9 mouse cellular contexts compared by ENCODE assay signal in the genomic region with DNA sequence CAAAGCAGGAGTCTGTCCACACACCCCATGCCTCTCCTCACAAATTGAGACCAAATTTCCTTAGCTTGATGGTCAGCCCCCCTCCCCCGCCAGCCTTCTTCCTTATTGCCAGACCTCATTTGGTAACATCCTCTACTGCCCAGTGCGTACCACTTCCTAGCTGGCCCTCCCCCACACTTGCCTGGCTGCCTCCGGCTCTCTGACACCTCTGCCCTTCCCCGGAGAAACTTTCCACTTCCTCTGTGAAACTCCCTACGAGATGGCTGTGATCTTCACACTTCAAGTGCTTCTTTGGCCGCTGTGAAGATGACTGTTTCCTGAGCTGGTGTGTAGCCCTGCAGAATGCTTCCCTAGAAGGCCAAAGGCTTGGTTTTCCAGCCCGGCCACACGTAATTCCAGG. TPM values are rescaled to one million over a fixed set of nuclear protein-coding genes. Genes with fewer than 3 reads are reported as not detected.
A peak's percentile ranks its signal among the peaks of the same experiment; 100 is the strongest.
DNase-seq lines count a peak whose midpoint lies in the region; TF ChIP-seq lines count a peak whose summit lies in the region.
"Had no signal": no experiment of that assay in that cellular context is flagged by ENCODE, and none has a peak within 500 bp of the region (broad histone marks: within the 10 kb centered on the region; RNA-seq: fewer than 3 reads in every experiment).

No protein-coding gene starts in this region.

- H3K27ac ChIP-seq in gastrocnemius, adult 2 months, result no peak overlapping the region
- H3K27ac ChIP-seq: heart, embryonic 13.5 days had no signal

- peak; percentile 61 for DNase-seq in adrenal gland, postnatal 14 days
- DNase-seq in adrenal gland, adult 8-10 months, result no peak
- DNase-seq in CD8-positive naive resting alpha-beta T cell, adult 2 months (ENCODE audit: low read depth in 2 of 2, low spot score in 2 of 2), result peak; percentile 63 to 76
- DNase-seq in kidney, postnatal 4 days, result peak; percentile 46 to 64
- peak; percentile 54 for DNase-seq in skeletal muscle tissue, adult 2 months (ENCODE audit: low read depth, low spot score)
- DNase-seq in urinary bladder, postnatal 25 days (ENCODE audit: low spot score), result no peak
- DNase-seq in gastrocnemius, adult 2 months, result no peak
- DNase-seq in layer of hippocampus, adult 18-20 months (ENCODE audit: low spot score in 2 of 2), result no peak

- TF ChIP-seq CTCF in gastrocnemius, adult 2 months (IDR thresholded peaks at IDR 0.05), result no peak

- intact Hi-C loops in gastrocnemius, adult 2 months (cut with DNase I), result no loop called here

- no peak overlapping the region for H3K4me3 ChIP-seq in gastrocnemius, adult 2 months
- H3K4me3 ChIP-seq: heart, embryonic 13.5 days had no signal

RNA-seq across cellular contexts. Expression of gene Ubxn11, which starts 3.7 kb away (rescaled TPM):
- total RNA-seq in adrenal gland, postnatal 14 days (2021), result 6.2 and 8.4 TPM in 2 replicates
- 10 to 100 TPM in 2 of 4 experiments, 1 to 10 TPM in 2; 6.0 to 21.7 (median 13.2) TPM for total RNA-seq in adrenal gland, adult 8-10 months (2022)
- 1 to 10 TPM in 1 of 2 experiments, under 1 TPM in 1; 0.71 to 1.9 TPM for total RNA-seq in gastrocnemius, adult 2 months (2021)
- total RNA-seq in layer of hippocampus, adult 18-20 months (2021), result 10 to 100 TPM; 33.5 TPM

RNA-seq across cellular contexts. Expression of gene Cd52, which starts 3.7 kb away (rescaled TPM):
- 9.3 and 78.8 TPM in 2 replicates for total RNA-seq in adrenal gland, postnatal 14 days (2021)
- 10 to 100 TPM; 13.4 to 23.4 (median 19.6) TPM for total RNA-seq in adrenal gland, adult 8-10 months (2022)
- under 1 TPM in 1 of 2 experiments, not detected in 1; 0.71 TPM for total RNA-seq in gastrocnemius, adult 2 months (2021)
- 1 to 10 TPM in 1 of 2 experiments, under 1 TPM in 1; 0.74 to 1.9 TPM for total RNA-seq in layer of hippocampus, adult 18-20 months (2021)

RNA-seq across cellular contexts. Expression of gene Sh3bgrl3, which starts 30.0 kb away (rescaled TPM):
- total RNA-seq in adrenal gland, postnatal 14 days (2021), result 79.0 and 117 TPM in 2 replicates
- total RNA-seq in adrenal gland, adult 8-10 months (2022), result 100 to 1,000 TPM in 2 of 4 experiments, 10 to 100 TPM in 2; 81.0 to 121 (median 98.4) TPM
- 10 to 100 TPM; 12.2 to 27.1 TPM for total RNA-seq in gastrocnemius, adult 2 months (2021)
- 100 to 1,000 TPM; 250 to 270 TPM for total RNA-seq in layer of hippocampus, adult 18-20 months (2021)

RNA-seq across cellular contexts. Expression of gene Crybg2, which starts 38.0 kb away (rescaled TPM):
- not detected in 2 replicates for total RNA-seq in adrenal gland, postnatal 14 days (2021)
- not detected for total RNA-seq in adrenal gland, adult 8-10 months (2022)
- not detected for total RNA-seq in gastrocnemius, adult 2 months (2021)
- 1 to 10 TPM; 2.1 to 4.2 TPM for total RNA-seq in layer of hippocampus, adult 18-20 months (2021)

RNA-seq across cellular contexts. Expression of gene Zfp683, which starts 45.0 kb away (rescaled TPM):
- total RNA-seq in adrenal gland, postnatal 14 days (2021), result 0.26 TPM in 1 of 2 replicates, not detected in the other
- total RNA-seq in adrenal gland, adult 8-10 months (2022), result under 1 TPM in 1 of 4 experiments, not detected in 3; 0.40 TPM
- total RNA-seq in gastrocnemius, adult 2 months (2021), result not detected
- not detected for total RNA-seq in layer of hippocampus, adult 18-20 months (2021)

Comparison
In these comparisons a context has a peak if more than half of its experiments do, and no peak if none do; other contexts are left out.
1. DNase-seq: peak in adrenal gland, postnatal 14 days (single experiment), CD8-positive naive resting alpha-beta T cell, adult 2 months (2 of 2), kidney, postnatal 4 days (2 of 2) and skeletal muscle tissue, adult 2 months (single experiment); none in adrenal gland, adult 8-10 months (single experiment), urinary bladder, postnatal 25 days (single experiment), gastrocnemius, adult 2 months (single experiment) and layer of hippocampus, adult 18-20 months (0 of 2).